Mouse (Mus musculus) bone marrow, adult 2 months (tissue): ENCODE results near the gene Zyx. TPM values are rescaled to one million over a fixed set of nuclear protein-coding genes. Genes with fewer than 3 reads are reported as not detected.

ENCODE experiments used
- H3K27ac ChIP-seq: fragments of 200-500 bp; 2 replicates; pipeline ENCODE4 v1.5.1; 2012; ENCODE audit warnings: low read depth, mild to moderate bottlenecking, control low read depth, inconsistent platforms, low read length; ENCODE audit not compliant: control insufficient read depth, poor library complexity, insufficient read depth
- H3K4me1 ChIP-seq: fragments of 200-500 bp; 2 replicates; pipeline ENCODE4 v1.6.1; 2011; ENCODE audit warnings: low read length; ENCODE audit not compliant: control insufficient read depth, insufficient read depth
- H3K4me3 ChIP-seq: fragments of 200-500 bp; replicated peaks from 2 replicates; pipeline ENCODE3; 2011; ENCODE audit warnings: mild to moderate bottlenecking, low read depth, low read length, control low read depth; ENCODE audit not compliant: control insufficient read depth
- CTCF ChIP-seq: fragments of 200-500 bp; IDR thresholded peaks from 2 replicates; pipeline ENCODE4 v1.5.1; 2011; ENCODE audit warnings: low read length, control low read depth; ENCODE audit not compliant: control insufficient read depth, insufficient read depth
- POLR2A ChIP-seq: fragments of 200-500 bp; IDR thresholded peaks from 2 replicates; pipeline ENCODE4 v1.6.1; 2011; ENCODE audit warnings: low read depth, mild to moderate bottlenecking, control low read depth, low read length, borderline replicate concordance; ENCODE audit not compliant: control insufficient read depth
- WGBS: fragments of 180-500 bp; shearing (Covaris S2); methylation state at CpG from one replicate; pipeline ENCODE4 v1.1.7; 2018; 5-methylcytosine and 5-hydroxymethylcytosine counted together
- polyA plus RNA-seq: library from polyadenylated mRNA; stranded (reverse); fragments of >200 nt; gene quantifications from 2 replicates; pipeline ENCODE4 v1.2.4, GENCODE M21; 2011; ENCODE audit warnings: low replicate concordance; ENCODE audit not compliant: missing spikeins, insufficient read depth, insufficient read length

The Zyx gene
- polyA plus RNA-seq, 1 experiment = 169 TPM

GRCm38 (mm10) chr6:42385635-42386034, 36.2 kb downstream of the Zyx start:
- WGBS = 47% methylated on average over 4 of the region's 4 CpGs
- Histone ChIP-seq H3K4me1 (no peaks in the 10 kb centered on the region), H3K4me3 (no peak overlapping the region), H3K27ac (no peak overlapping the region)
- TF ChIP-seq POLR2A (no peak), CTCF (no peak)

DNA sequence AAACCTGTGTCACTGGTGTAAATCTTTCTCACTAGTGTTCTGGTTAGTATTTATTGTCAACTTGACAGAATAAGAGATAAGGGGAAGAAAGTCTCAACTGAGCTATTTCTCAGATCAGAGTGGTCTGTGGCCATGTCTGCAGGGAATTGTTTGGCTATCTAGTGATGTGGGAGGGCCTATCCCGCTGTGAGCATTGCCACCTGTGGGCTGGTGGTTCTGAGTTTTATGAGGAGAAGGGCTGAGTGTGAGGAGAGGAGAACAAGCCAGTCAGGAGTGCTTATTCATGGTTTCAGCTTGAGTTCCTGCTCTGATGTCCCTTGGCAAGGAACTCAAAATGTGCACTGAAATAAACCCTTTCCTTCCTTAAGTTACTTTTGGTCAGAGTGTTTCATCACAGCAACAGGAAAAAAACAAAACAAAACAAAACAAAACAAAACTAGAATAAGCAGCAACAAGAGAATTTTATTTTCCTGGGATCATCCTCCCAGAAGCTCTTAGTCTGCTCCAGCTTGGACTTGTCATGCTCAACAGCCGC, 42.4 kb downstream of the Zyx start:
- no peak overlapping the region for H3K4me3 ChIP-seq
- TF ChIP-seq CTCF = no peak
- no peak for TF ChIP-seq POLR2A
- peak overlapping the region; percentile 64; the same call in 1 of the 2 replicates for H3K27ac ChIP-seq
- peaks cover 3% of the 10 kb centered on the region for H3K4me1 ChIP-seq
- 55% methylated on average over 2 of the region's 2 CpGs for WGBS

DNA sequence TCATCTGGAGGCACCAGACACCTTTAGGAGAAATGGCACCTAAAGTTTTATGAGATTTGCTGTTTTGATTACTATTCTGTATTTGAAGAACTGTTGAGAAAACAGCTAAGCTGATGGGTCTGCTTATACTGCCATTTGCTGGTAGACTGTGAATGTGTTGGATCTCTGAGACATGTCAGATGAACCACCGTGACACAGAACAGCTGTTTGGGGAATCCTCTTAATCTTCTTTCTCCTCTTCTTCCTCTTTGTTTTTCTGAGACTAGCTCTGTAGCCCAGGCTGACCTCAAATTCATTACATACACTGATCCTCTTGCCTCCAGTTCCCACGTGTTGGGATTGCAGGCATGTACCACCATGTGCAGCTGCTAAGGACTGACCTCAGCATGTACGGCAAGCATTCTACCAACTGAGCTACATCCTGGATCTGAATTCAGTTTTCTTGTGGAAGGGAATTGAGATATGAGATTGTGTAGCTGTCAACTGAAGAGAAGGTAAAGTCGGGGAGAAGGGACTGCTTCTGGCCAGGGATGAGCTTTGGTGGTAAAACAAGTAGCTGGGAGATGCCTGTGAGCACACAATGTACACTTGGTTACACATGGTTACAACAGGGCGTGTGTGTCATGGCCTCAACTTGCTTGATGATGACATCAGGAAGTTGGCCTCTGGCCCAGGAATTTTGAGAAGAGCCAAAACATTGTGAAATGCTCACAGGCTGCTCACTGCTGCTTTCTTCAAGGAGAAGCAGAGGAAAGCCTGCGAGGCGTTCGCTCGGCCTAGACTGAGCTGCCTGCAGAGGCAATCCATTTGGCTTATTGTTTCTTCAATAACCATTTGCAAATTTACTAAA, 46.8 kb downstream of the Zyx start:
- WGBS = 29% methylated on average over 9 of the region's 9 CpGs
- Histone ChIP-seq H3K4me1 (peaks cover 6% of the 10 kb centered on the region), H3K27ac (peak overlapping the region; percentile 69), H3K4me3 (no peak overlapping the region)
- TF ChIP-seq CTCF (no peak), POLR2A (no peak)

- WGBS = 9% methylated on average over 3 of the region's 3 CpGs
- H3K4me1 ChIP-seq = peaks cover 5% of the 10 kb centered on the region
- no peak overlapping the region for H3K4me3 ChIP-seq
- H3K27ac ChIP-seq = peak overlapping the region; percentile 63; the same call in 1 of the 2 replicates
- no peak for TF ChIP-seq CTCF
- no peak for TF ChIP-seq POLR2A
Observed at GRCm38 (mm10) chr6:42397041-42397657, 47.7 kb downstream of the Zyx start.

DNA sequence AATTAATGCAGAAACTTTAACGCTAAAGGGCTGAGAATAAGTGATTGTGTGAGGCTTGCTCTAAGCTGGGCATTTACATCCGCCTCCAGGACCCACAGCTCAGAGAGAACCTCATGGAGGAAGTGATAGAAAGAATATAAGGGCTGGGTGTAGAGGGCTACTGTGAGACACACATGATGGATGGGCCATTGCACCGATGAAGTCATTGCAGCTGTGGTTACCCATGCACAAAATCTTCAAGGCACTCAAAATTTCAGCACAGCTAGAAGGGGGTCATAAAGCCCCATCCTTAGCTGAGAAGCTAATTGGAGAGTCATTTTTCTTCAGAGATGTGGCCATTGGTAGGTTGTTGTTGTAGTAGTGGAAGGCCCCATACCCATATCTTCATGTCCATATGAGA, 48.9 kb downstream of the Zyx start:
- 13% methylated on average over 3 of the region's 3 CpGs for WGBS
- Histone ChIP-seq H3K4me1 (peaks cover 5% of the 10 kb centered on the region), H3K27ac (no peak overlapping the region), H3K4me3 (no peak overlapping the region)
- no peak for TF ChIP-seq CTCF
- TF ChIP-seq POLR2A = no peak

DNA sequence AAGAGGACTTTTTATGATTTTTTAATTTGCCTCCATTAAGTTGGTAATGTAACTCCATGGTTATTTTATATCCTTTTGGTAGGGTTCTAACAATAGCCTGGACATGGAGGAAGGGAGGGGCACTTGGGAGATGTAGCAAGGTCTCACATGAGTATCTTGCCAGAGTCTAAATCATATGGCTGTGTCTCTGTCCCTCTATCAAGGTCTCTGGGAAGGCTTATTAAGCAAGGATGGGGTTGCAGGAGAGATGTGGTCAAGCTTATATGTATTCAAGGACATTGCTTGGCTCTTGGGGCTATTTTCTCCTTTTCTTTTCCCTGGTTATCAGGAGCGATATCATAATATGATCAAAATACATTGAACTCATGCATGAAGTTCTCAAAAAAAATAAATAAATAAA, 49.6 kb downstream of the Zyx start:
- WGBS = 94% methylated on average over 1 of the region's 1 CpGs
- TF ChIP-seq POLR2A (no peak), CTCF (no peak)
- H3K27ac ChIP-seq = no peak overlapping the region
- H3K4me3 ChIP-seq = no peak overlapping the region
- peaks cover 5% of the 10 kb centered on the region for H3K4me1 ChIP-seq

DNA sequence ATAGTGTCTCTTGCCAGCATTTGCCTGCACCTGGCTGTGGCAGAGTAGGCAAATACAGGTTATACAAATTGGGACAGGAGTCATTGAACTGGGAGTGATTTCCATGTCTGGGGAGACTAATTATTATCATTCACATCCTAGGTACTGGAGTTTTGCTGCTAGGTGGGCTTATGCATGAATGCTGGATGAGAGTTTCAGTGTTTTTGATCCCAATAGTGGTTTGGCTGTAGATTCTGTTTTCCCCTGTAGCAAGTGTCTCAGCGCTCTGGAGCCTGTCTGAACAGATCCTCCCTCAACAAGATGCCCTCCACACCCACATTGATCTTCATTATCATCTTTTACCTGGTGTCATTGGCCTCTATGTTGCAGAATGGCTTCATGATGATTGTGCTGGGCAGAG, 50.5 kb downstream of the Zyx start, which contains the start of gene Tas2r143:
Gene Tas2r143, plus strand, starts transcription at position 301 of the 400 bp plus-strand sequence.
- Histone ChIP-seq H3K27ac (no peak within 1 kb of the TSS), H3K4me1 (peaks cover 5% of the 10 kb centered on the region), H3K4me3 (no peak within 1 kb of the TSS)
- 84% methylated on average over 1 of the region's 1 CpGs for WGBS
- TF ChIP-seq POLR2A = no peak
- no peak for TF ChIP-seq CTCF

DNA sequence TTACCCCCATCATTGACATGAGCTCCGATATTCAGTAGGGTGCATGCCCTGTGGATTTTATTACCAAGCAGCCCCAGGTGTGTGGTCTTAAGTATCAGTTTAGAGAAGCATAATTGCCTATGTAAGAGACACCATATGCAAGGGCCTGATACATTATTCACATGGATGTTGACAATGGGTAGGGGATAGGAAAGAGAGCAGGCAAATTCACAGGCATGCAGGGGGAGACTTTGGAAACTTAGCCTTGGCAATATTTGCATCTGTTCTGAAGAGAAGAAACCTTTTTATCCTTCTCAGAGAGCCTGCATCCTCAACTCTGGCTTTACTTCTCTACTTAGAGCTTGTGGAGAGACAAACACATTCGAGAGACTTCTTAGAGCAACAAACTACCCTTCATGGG, 55.7 kb downstream of the Zyx start, which contains the start of gene Tas2r135:
Gene Tas2r135, plus strand, starts transcription at position 301 of the 400 bp plus-strand sequence.
- TF ChIP-seq CTCF (no peak), POLR2A (no peak)
- WGBS = 76% methylated on average over 2 of the region's 2 CpGs
- H3K4me3 ChIP-seq = no peak within 1 kb of the TSS
- no peaks in the 10 kb centered on the region for H3K4me1 ChIP-seq
- H3K27ac ChIP-seq = no peak within 1 kb of the TSS

Other genes with a start within 250 kb of the Zyx start
- gene Tas2r139, start 208.7 kb upstream of the Zyx start, polyA plus RNA-seq = not detected in 2 replicates
- not detected in 2 replicates for gene Tas2r144, start 134.3 kb upstream of the Zyx start, polyA plus RNA-seq
- gene Gstk1, start 103.7 kb upstream of the Zyx start, polyA plus RNA-seq = 1.3 and 8.3 TPM in 2 replicates
- not detected in 2 replicates for gene Tmem139, start 87.7 kb upstream of the Zyx start, polyA plus RNA-seq
- gene Casp2, start 84.6 kb upstream of the Zyx start, polyA plus RNA-seq = 20.9 and 27.5 TPM in 2 replicates
- gene Clcn1, start 62.9 kb upstream of the Zyx start, polyA plus RNA-seq = 2.1 and 4.2 TPM in 2 replicates
- gene Fam131b, start 25.0 kb upstream of the Zyx start, polyA plus RNA-seq = 0.85 TPM in 1 of 2 replicates, not detected in the other
- gene Epha1, start 23.6 kb downstream of the Zyx start, polyA plus RNA-seq = not detected in 2 replicates
- gene Tas2r143, start 50.6 kb downstream of the Zyx start, polyA plus RNA-seq = not detected in 2 replicates
- not detected in 2 replicates for gene Tas2r135, start 55.8 kb downstream of the Zyx start, polyA plus RNA-seq
- gene Tas2r126, start 84.9 kb downstream of the Zyx start, polyA plus RNA-seq = not detected in 2 replicates
- not detected in 2 replicates for gene Olfr458, start 115.6 kb downstream of the Zyx start, polyA plus RNA-seq
- not detected in 2 replicates for gene Olfr457, start 126.7 kb downstream of the Zyx start, polyA plus RNA-seq
- not detected in 2 replicates for gene Olfr456, start 137.6 kb downstream of the Zyx start, polyA plus RNA-seq
- gene Olfr455, start 198.0 kb downstream of the Zyx start, polyA plus RNA-seq = not detected in 2 replicates
- gene Tcaf3, start 248.1 kb downstream of the Zyx start, polyA plus RNA-seq = not detected in 2 replicates